Mouse (Mus musculus) R1 (cell line): ENCODE measurements at regions not wholly inside any gene's neighbourhood (a gene's known extent, or its start where the extent isn't known, plus 50 kb on each side); places are given as distances from the start of the nearest gene placed in this dataset.

Experiments used
- DNase-seq: peaks from one replicate; pipeline ENCODE4 v3.0.0-alpha.2; 2018; ENCODE audit warnings: low read depth, low spot score

GRCm38 (mm10) chr3:149625497-149625896, 635.1 kb upstream of the Adgrl2 start:
- no peak for DNase-seq

GRCm38 (mm10) chr3:149625066-149625465, 634.7 kb upstream of the Adgrl2 start:
- DNase-seq = no peak

- DNase-seq = no peak
These were observed 633.6 kb upstream of the Adgrl2 start for GRCm38 (mm10) chr3:149623851-149624532.

GRCm38 (mm10) chr3:149603865-149604264, 613.5 kb upstream of the Adgrl2 start:
- DNase-seq = no peak

GRCm38 (mm10) chr3:149601276-149601675, 610.9 kb upstream of the Adgrl2 start:
- DNase-seq = no peak

- DNase-seq = peak; percentile 41
These were observed 604.1 kb upstream of the Adgrl2 start for GRCm38 (mm10) chr3:149594470-149594869.

GRCm38 (mm10) chr3:149585769-149586168, 595.4 kb upstream of the Adgrl2 start:
- DNase-seq = no peak

- no peak for DNase-seq
These were observed 590.8 kb upstream of the Adgrl2 start for GRCm38 (mm10) chr3:149581141-149581540.

- no peak for DNase-seq
These were observed 585.3 kb upstream of the Adgrl2 start for GRCm38 (mm10) chr3:149575678-149576077.

- DNase-seq = no peak
These were observed 576.5 kb upstream of the Adgrl2 start for GRCm38 (mm10) chr3:149566853-149567252.

GRCm38 (mm10) chr3:149550231-149550951, 560.0 kb upstream of the Adgrl2 start:
- DNase-seq = peak; percentile 7

GRCm38 (mm10) chr3:149547045-149547444, 556.7 kb upstream of the Adgrl2 start:
- peak; percentile 71 for DNase-seq

- no peak for DNase-seq
These were observed 555.9 kb upstream of the Adgrl2 start for GRCm38 (mm10) chr3:149546256-149546655.

- DNase-seq = no peak
These were observed 543.8 kb upstream of the Adgrl2 start for GRCm38 (mm10) chr3:149534183-149534582.

- no peak for DNase-seq
These were observed 539.8 kb upstream of the Adgrl2 start for GRCm38 (mm10) chr3:149530026-149530607.

GRCm38 (mm10) chr3:149526509-149526908, 536.2 kb upstream of the Adgrl2 start:
- no peak for DNase-seq

- DNase-seq = no peak
These were observed 529.2 kb upstream of the Adgrl2 start for GRCm38 (mm10) chr3:149519575-149519929.

GRCm38 (mm10) chr3:149518928-149519574, 528.7 kb upstream of the Adgrl2 start:
- DNase-seq = no peak

GRCm38 (mm10) chr3:149517537-149517936, 527.2 kb upstream of the Adgrl2 start:
- DNase-seq = no peak

- no peak for DNase-seq
These were observed 518.8 kb upstream of the Adgrl2 start for GRCm38 (mm10) chr3:149509178-149509577.

GRCm38 (mm10) chr3:149508671-149509070, 518.3 kb upstream of the Adgrl2 start:
- DNase-seq = no peak

GRCm38 (mm10) chr3:149505692-149506091, 515.3 kb upstream of the Adgrl2 start:
- no peak for DNase-seq
